Mouse (Mus musculus): ENCODE measurements around the gene Stx1b. TPM values are rescaled to one million over a fixed set of nuclear protein-coding genes. Genes with fewer than 3 reads are reported as not detected.

The Stx1b gene
- polyA plus RNA-seq, 1 experiment from 2014 or later: 7.4 TPM

DNA sequence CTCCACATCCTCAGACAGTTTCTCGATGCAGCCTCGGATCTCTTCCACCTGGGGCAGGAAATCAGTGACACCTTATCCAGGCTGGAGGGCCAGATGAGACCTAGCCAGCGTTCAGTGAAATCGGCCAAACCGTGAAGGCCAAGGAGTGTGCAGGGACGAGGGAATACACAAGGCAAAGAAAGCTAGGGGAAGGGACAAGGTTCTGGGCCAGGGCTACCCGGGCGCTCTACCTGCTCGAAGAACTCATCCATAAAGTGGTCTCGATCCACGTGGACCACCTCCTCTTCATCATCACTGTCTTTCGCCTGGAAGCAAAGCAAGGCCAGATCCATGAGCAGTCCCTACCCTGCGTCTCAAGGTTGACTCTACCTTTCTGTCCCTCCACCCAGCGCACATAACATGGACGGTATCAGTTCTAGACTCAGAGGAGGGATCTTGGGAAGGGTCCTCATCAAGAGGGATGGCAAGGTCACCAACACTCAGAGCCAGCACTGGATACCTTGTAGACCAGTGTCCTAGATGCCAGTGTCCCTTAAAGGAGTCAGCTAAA is 9.2 kb downstream of the Stx1b start:
- Histone ChIP-seq H3K27me3 (no peaks in the 10 kb centered on the region), H3K4me3 (no peak overlapping the region), H3K4me1 (peaks cover 6% of the 10 kb centered on the region), H3K9me3 (no peaks in the 10 kb centered on the region), H3K27ac (no peak overlapping the region), H3K36me3 (peaks cover 42% of the 10 kb centered on the region), H3K9ac (peak overlapping the region; percentile 41; the same call in 1 of the 2 replicates), H3K4me2 (no peak overlapping the region)
- ATAC-seq (ENCODE audit: insufficient number of reproducible peaks, insufficient read depth, low FRiP score, low TSS enrichment, low read depth): no peak
- 93% methylated on average over 15 of the region's 15 CpGs for WGBS

DNA sequence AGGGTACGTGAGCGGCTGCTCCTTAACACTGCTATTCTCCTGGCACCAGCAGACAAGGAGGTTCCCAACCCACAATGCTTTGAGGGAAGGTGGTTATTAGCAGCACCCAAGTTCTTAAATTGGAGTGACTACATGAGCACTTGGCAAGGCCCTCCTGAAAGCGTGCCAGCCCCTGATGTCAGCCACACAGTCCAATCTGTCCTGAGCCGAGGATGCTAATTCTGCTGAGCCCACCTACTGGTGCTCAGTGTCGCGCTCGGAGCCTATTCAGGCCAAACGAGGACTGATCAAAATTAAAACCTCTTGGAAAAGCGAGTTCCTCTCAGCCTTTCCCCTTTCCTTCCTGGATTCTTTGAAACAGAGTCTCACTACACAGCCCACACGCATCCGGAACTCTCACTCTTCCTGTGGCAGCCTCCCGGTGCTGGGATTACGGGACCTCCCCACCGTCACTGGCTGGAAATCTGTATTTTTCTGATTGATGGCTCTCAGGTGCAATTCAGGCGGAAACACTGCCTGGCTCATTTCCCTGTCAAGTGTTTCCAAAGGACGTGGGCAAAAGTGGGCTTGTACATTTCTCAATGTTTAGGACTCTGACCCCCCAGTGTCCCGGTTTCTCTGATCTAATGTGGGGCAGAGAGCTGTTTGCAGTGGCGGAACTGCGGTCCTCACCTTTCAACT is 10.0 kb downstream of the Stx1b start:
- peaks cover 50% of the 10 kb centered on the region for H3K36me3 ChIP-seq

DNA sequence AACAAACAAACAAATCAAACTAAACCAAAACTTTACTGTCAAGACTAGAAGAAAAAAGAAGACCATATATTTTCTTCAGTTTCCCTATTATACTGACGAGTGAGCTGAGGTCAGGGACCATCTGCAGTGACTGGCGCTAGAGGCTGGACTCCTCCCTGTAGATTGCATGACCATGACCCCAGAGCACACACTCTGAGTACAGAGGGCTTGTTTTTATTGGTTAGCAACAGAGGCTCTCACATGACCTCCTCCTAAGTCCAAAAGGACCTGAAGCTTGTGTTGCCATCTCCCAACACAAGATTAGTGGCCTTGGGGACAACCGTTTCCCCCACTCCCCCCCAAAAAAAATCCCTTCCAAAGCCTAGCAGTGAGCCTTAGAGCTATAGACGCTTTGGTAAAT is 10.5 kb downstream of the Stx1b start:
- no peak overlapping the region for H3K4me2 ChIP-seq
- peaks cover 6% of the 10 kb centered on the region for H3K4me1 ChIP-seq
- H3K27ac ChIP-seq: no peak overlapping the region
- no peak for ATAC-seq (ENCODE audit: insufficient number of reproducible peaks, insufficient read depth, low FRiP score, low TSS enrichment, low read depth)
- WGBS: 84% methylated on average over 4 of the region's 4 CpGs
- peaks cover 54% of the 10 kb centered on the region for H3K36me3 ChIP-seq
- no peaks in the 10 kb centered on the region for H3K9me3 ChIP-seq
- no peaks in the 10 kb centered on the region for H3K27me3 ChIP-seq
- H3K4me3 ChIP-seq: no peak overlapping the region
- no peak overlapping the region for H3K9ac ChIP-seq

More for the DNA sequence above, 10.0 kb downstream of the Stx1b start:
- no peak for ATAC-seq (ENCODE audit: insufficient number of reproducible peaks, insufficient read depth, low FRiP score, low TSS enrichment, low read depth)
- WGBS: 89% methylated on average over 19 of the region's 19 CpGs
- Histone ChIP-seq H3K4me2 (no peak overlapping the region), H3K9me3 (no peaks in the 10 kb centered on the region), H3K27me3 (no peaks in the 10 kb centered on the region), H3K4me1 (peaks cover 6% of the 10 kb centered on the region), H3K4me3 (no peak overlapping the region), H3K27ac (no peak overlapping the region), H3K9ac (no peak overlapping the region)

DNA sequence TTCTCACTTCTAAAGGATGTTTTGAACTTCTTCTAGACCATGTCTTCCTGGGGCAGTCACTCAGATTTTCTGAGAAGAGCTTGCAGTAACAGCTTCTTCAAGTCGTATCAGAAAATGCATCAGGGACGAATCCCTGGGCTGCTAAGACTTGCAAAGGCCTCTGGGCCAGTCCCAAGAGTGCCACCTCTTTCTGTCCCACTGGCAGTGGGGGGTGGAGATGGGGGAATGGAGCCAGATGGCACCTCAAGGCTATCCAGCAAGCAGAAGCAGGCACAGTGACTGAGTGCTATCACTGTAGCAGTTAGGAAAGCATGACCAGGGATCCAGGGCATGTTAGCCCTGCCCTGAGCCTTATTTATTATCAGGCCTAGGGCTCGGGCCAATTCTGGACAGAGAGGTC is 12.1 kb downstream of the Stx1b start:
- ATAC-seq (ENCODE audit: insufficient number of reproducible peaks, insufficient read depth, low FRiP score, low TSS enrichment, low read depth): no peak
- Histone ChIP-seq H3K4me2 (no peak overlapping the region), H3K36me3 (peaks cover 64% of the 10 kb centered on the region), H3K27ac (no peak overlapping the region), H3K9me3 (no peaks in the 10 kb centered on the region), H3K4me3 (no peak overlapping the region), H3K4me1 (peaks cover 6% of the 10 kb centered on the region), H3K27me3 (no peaks in the 10 kb centered on the region), H3K9ac (no peak overlapping the region)
- 77% methylated on average over 3 of the region's 3 CpGs for WGBS

DNA sequence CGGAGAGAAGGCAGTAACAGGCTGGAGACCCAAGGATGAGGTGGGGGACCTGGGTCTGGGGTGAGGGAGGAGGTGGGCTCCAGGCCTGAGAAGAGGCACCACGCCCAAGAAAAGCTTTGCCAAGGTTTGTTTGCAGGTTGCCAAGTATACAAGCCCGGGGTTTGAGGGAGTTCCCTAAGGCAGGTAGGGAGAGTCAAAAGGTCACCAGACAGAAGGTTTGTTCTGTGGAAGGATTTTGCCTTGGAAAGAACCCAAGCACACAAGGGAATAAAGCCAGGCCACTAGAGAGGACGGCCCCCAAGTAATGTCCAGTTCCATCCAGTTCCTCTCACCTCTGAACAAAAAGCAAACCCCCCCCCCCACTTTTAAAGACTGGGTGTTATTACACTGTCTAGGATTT is 13.1 kb downstream of the Stx1b start:
- H3K36me3 ChIP-seq: peaks cover 70% of the 10 kb centered on the region

DNA sequence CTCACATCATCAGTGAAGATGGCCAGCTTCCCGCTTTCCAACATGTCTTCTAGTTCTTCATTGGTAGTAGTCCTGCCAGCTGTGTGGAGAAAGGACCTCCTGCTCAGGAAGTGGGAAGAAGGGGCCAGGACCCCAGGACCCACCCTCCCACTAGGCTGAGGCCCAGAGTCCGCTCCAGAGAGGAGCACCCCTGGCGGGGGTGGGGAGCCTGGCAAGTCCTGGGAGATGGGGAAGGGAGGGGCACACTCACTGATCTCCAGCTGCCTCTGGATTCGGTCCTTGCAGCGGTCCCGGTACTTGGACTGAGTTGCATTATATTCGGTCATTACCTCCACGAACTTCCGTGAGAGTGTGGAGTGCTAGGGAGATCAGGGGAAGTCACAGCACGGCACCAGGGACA is 13.7 kb downstream of the Stx1b start:
- Histone ChIP-seq H3K9ac (no peak overlapping the region), H3K36me3 (peaks cover 70% of the 10 kb centered on the region), H3K9me3 (no peaks in the 10 kb centered on the region), H3K27ac (no peak overlapping the region), H3K4me2 (no peak overlapping the region), H3K4me3 (no peak overlapping the region), H3K27me3 (no peaks in the 10 kb centered on the region), H3K4me1 (no peaks in the 10 kb centered on the region)
- ATAC-seq (ENCODE audit: insufficient number of reproducible peaks, insufficient read depth, low FRiP score, low TSS enrichment, low read depth): no peak
- WGBS: 82% methylated on average over 10 of the region's 10 CpGs

More for the DNA sequence above, 13.1 kb downstream of the Stx1b start:
- H3K9ac ChIP-seq: no peak overlapping the region
- peaks cover 5% of the 10 kb centered on the region for H3K4me1 ChIP-seq
- H3K4me2 ChIP-seq: no peak overlapping the region
- ATAC-seq (ENCODE audit: insufficient number of reproducible peaks, insufficient read depth, low FRiP score, low TSS enrichment, low read depth): no peak
- no peaks in the 10 kb centered on the region for H3K9me3 ChIP-seq
- 78% methylated on average over 4 of the region's 4 CpGs for WGBS
- no peak overlapping the region for H3K4me3 ChIP-seq
- no peak overlapping the region for H3K27ac ChIP-seq
- H3K27me3 ChIP-seq: no peaks in the 10 kb centered on the region

DNA sequence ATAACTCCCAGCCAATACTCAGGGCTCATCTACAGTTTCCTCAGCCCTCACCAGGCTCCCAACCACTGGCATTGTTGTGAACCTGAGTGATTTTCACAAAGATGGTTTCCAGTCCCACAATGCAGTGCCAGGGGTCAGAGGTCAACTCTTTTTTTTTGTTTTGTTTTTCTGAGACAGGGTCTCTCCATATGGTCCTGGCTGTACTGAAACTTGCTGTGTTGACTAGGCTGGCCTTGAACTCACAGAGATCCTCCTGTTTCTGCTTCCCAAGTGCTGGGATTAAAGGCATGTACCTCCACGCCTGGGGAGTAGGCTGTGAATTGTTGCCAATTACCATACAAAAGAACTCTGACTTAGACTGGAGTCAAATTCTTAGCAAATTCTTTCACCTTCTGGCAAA is 14.5 kb downstream of the Stx1b start:
- Histone ChIP-seq H3K4me1 (no peaks in the 10 kb centered on the region), H3K4me2 (no peak overlapping the region), H3K9ac (no peak overlapping the region), H3K4me3 (no peak overlapping the region), H3K27me3 (no peaks in the 10 kb centered on the region), H3K36me3 (peaks cover 69% of the 10 kb centered on the region), H3K27ac (no peak overlapping the region), H3K9me3 (no peaks in the 10 kb centered on the region)
- 89% methylated on average over 1 of the region's 1 CpGs for WGBS
- ATAC-seq (ENCODE audit: insufficient number of reproducible peaks, insufficient read depth, low FRiP score, low TSS enrichment, low read depth): no peak

DNA sequence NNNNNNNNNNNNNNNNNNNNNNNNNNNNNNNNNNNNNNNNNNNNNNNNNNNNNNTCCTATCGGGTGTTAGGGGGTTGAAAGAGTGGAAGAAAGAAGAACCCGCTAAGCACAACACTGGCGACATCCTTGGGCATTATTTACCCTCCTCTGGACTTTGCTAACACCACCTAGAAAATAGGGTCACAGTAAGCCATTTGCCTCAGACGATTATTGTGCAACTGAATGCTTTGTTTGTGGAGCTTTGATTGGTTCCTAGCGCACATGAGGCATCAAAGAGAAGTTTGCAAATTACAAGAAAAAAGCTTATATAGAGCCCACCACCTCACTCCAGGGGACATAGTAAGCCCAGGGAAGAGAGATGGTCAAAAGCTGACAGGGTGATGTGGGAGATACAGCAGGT is 15.5 kb downstream of the Stx1b start:
- no peaks in the 10 kb centered on the region for H3K4me1 ChIP-seq
- 80% methylated on average over 5 of the region's 5 CpGs for WGBS
- peaks cover 67% of the 10 kb centered on the region for H3K36me3 ChIP-seq
- no peaks in the 10 kb centered on the region for H3K9me3 ChIP-seq
- H3K9ac ChIP-seq: no peak overlapping the region
- no peak overlapping the region for H3K4me3 ChIP-seq
- no peak for ATAC-seq (ENCODE audit: insufficient number of reproducible peaks, insufficient read depth, low FRiP score, low TSS enrichment, low read depth)
- H3K27ac ChIP-seq: no peak overlapping the region
- no peak overlapping the region for H3K4me2 ChIP-seq
- H3K27me3 ChIP-seq: no peaks in the 10 kb centered on the region

DNA sequence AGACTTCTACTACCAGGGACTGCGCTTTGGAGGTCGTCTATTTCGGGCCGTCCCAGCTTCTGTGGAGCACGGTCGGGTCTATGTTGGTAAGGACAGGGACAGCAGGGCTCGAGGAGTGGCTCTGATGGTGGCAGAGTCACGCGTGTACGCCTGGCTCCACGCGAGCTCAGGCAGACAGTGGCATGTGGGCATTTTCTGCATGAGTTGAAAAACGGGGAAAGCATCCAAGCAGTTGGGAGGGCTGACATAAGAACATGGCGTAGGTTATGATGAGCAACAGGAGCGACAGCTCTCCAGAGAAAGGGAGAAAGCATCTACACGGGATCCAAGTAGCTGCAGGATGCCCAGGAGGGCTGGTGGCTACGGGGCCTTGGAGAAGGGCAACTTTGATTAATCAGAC is 22.0 kb downstream of the Stx1b start:
- no peak overlapping the region for H3K9ac ChIP-seq
- no peak for ATAC-seq (ENCODE audit: insufficient number of reproducible peaks, insufficient read depth, low FRiP score, low TSS enrichment, low read depth)

DNA sequence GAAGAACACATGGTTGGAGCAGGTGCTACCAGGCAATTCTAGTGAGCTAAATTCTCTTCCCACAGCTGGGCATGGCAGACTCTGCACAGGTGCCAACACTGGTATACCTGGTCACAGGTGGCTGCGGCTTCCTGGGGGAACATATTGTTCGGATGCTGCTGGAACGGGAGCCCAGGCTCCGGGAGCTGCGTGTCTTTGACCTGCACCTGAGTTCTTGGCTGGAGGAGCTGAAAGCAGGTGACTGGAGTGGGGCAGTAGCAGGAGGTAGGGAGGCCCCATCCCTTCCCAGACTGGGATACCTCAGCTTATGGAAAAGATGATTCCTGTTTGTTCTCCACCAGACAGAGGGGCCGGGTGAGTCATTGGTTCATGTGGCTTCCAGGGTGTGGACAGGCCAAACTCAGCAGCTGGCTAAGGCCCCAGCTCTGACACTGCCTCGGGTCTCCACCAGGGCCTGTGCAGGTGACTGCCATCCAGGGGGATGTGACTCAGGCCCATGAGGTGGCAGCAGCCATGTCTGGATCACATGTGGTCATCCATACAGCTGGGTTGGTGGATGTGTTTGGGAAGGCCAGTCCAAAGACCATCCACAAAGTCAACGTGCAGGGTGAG is 23.2 kb downstream of the Stx1b start:
- H3K9ac ChIP-seq: peak overlapping the region; percentile 51; the same call in 1 of the 2 replicates
- peaks cover 78% of the 10 kb centered on the region for H3K36me3 ChIP-seq
- H3K9me3 ChIP-seq: no peaks in the 10 kb centered on the region
- peak overlapping the region; percentile 27 for H3K4me3 ChIP-seq
- no peak for ATAC-seq (ENCODE audit: insufficient number of reproducible peaks, insufficient read depth, low FRiP score, low TSS enrichment, low read depth)
- H3K4me1 ChIP-seq: peaks cover 12% of the 10 kb centered on the region; the same call in 1 of the 2 replicates
- WGBS: 87% methylated on average over 8 of the region's 8 CpGs
- no peak overlapping the region for H3K27ac ChIP-seq
- no peaks in the 10 kb centered on the region for H3K27me3 ChIP-seq
- H3K4me2 ChIP-seq: peak overlapping the region; percentile 52

More for the DNA sequence above, 22.0 kb downstream of the Stx1b start:
- H3K9me3 ChIP-seq: no peaks in the 10 kb centered on the region
- peaks cover 12% of the 10 kb centered on the region; the same call in 1 of the 2 replicates for H3K4me1 ChIP-seq
- no peak overlapping the region for H3K4me2 ChIP-seq
- WGBS: 91% methylated on average over 17 of the region's 17 CpGs
- no peak overlapping the region for H3K27ac ChIP-seq
- H3K36me3 ChIP-seq: peaks cover 72% of the 10 kb centered on the region
- no peaks in the 10 kb centered on the region for H3K27me3 ChIP-seq
- H3K4me3 ChIP-seq: no peak overlapping the region

DNA sequence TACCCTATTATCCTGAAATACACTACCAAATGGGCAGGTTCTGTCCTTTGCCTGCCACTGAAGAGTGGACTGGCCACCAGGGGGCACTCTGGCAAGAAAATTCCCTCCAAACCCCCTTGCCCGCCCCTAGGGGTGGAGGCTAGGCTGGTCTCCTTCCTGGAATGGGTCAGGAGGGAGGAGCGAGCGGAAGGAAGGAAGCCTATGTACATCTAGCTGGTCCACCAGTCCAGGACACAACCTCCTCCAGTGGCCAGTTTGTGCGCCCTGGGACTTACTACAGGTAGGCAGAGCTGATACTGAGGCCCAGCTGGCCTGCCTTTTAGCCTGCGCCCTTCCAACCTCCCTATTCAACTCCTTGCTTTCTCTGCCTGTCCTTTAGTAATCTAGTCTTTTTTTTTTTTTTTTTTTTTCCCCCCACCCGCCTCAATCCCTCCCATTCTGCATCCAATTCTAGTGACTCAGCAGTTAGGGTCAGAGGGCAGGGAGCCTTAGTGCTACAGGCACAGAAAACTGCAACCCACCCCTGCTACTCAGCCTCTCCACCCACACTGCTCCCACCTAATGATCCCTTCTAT is 23.8 kb downstream of the Stx1b start, which contains the start of gene Hsd3b7:
Gene Hsd3b7, plus strand, starts transcription at position 170 of the 575 bp plus-strand sequence.
- peak within 1 kb of the TSS; percentile 51; the same call in 1 of the 2 replicates for H3K9ac ChIP-seq
- H3K9me3 ChIP-seq: no peaks in the 10 kb centered on the region
- peaks cover 83% of the 10 kb centered on the region for H3K36me3 ChIP-seq
- H3K4me3 ChIP-seq: peak within 1 kb of the TSS; percentile 27
- H3K4me1 ChIP-seq: peaks cover 12% of the 10 kb centered on the region; the same call in 1 of the 2 replicates
- H3K4me2 ChIP-seq: peak within 1 kb of the TSS; percentile 52
- peak; percentile 68 for ATAC-seq (ENCODE audit: insufficient number of reproducible peaks, insufficient read depth, low FRiP score, low TSS enrichment, low read depth)
- H3K27me3 ChIP-seq: no peaks in the 10 kb centered on the region
- 0 out of 2 replicates have a peak within 1 kb of the TSS, but pooled peaks have one; percentile 33 for H3K27ac ChIP-seq
- 32% methylated on average over 6 of the region's 6 CpGs for WGBS

Measured in embryonic facial prominence, embryonic 13.5 days (tissue).